Mouse (Mus musculus): ENCODE results near the gene Lrp1.

GRCm38 (mm10) chr10:127620406-127621190, at the start of gene Lrp1:
- no peak for TF ChIP-seq CTCF (IDR thresholded peaks at IDR 0.05; ENCODE audit: borderline replicate concordance, extremely low read depth, insufficient read depth, insufficient read length)
- no peak for TF ChIP-seq POLR2A (IDR thresholded peaks at IDR 0.05; ENCODE audit: borderline replicate concordance, extremely low read depth, insufficient read depth, insufficient read length, poor library complexity, severe bottlenecking)
